10 mouse cellular contexts compared by ENCODE assay signal in the genomic region with DNA sequence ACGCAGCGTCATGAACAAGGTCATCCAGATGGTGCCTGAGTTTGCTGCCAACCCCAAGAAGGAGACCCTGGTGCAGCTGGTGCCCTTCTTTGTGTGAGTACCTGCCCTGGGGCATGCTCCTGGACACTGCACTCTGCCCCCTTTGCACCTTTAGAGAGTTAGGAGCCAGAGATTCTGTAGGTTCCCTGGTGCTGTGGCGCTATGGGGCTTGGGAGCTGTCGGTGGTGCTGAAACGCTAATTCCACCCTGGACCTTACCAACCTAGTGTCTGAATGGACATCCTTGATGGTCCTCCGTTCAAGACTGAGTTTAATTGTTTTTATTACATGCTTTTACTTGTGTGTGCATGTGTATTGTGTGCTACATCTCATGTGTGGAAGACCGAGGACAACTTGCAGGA.
DNase-seq lines count a peak whose midpoint lies in the region; ATAC-seq and TF ChIP-seq lines count a peak whose summit lies in the region.
"Had no signal": no experiment of that assay in that cellular context is flagged by ENCODE, and none has a peak within 500 bp of the region (broad histone marks: within the 10 kb centered on the region; RNA-seq: fewer than 3 reads in every experiment).

No protein-coding gene starts in this region.

- H3K9ac ChIP-seq in heart, adult 2 months (ENCODE audit: low read depth, low read length), result no peak overlapping the region

- no peak overlapping the region for H3K27ac ChIP-seq in heart, adult 2 months

- no peak for TF ChIP-seq EP300 in heart, adult 2 months (IDR thresholded peaks at IDR 0.05; ENCODE audit: insufficient read depth, low read depth, low read length)

- H3K79me2 ChIP-seq in heart, adult 2 months (replicated peaks; ENCODE audit: control insufficient read depth, insufficient read depth, low read length), result no peaks in the 10 kb centered on the region

- no peak overlapping the region for H3K4me3 ChIP-seq in heart, adult 2 months

- intact Hi-C loops in heart, postnatal 10 days (cut with DNase I), result no loop called here
- intact Hi-C loops in heart, adult 2 months (cut with DNase I), result no loop called here

- ATAC-seq in erythroblast, adult 5-6 weeks (replicated peaks; ENCODE audit: low FRiP score, poor library complexity, severe bottlenecking), result no peak

- WGBS in heart, adult 2 months, result 52% methylated on average over 7 of the region's 7 CpGs

- no peak for TF ChIP-seq POLR2A in heart, adult 2 months (IDR thresholded peaks at IDR 0.05; ENCODE audit: insufficient read depth, low read depth, low read length)

- no peak for TF ChIP-seq CTCF in heart, adult 2 months (IDR thresholded peaks at IDR 0.05)

- no peaks in the 10 kb centered on the region for H3K4me1 ChIP-seq in heart, adult 2 months (ENCODE audit: control insufficient read depth, insufficient read depth, low read length)

- DNase-seq in heart, postnatal 10 days, result peak; percentile 12 to 36
- DNase-seq in heart, adult 2 months, result no peak
- DNase-seq in 3T3-L1 (ENCODE audit: low read depth, low spot score), result peak; percentile 70
- DNase-seq in ZHBTc4 (ENCODE audit: low read depth, low spot score), result peak; percentile 53
- DNase-seq in kidney, postnatal 14 days, result peak; percentile 14
- no peak for DNase-seq in urinary bladder, adult 18-20 months (ENCODE audit: low spot score in 2 of 2)
- DNase-seq in lung, postnatal 14 days, result no peak
- DNase-seq: lung, postnatal 36 days had no signal

- H3K36me3 ChIP-seq in heart, adult 2 months (ENCODE audit: control insufficient read depth, insufficient read depth, low read length), result no peaks in the 10 kb centered on the region

- no peaks in the 10 kb centered on the region for H3K27me3 ChIP-seq in heart, adult 2 months (ENCODE audit: control insufficient read depth, insufficient read depth, low read length)
- H3K27me3 ChIP-seq: CH12.LX had no signal

Comparison
In these comparisons a context has a peak if more than half of its experiments do, and no peak if none do; other contexts are left out.
1. DNase-seq: peak in heart, postnatal 10 days (2 of 2), 3T3-L1 (single experiment), ZHBTc4 (single experiment) and kidney, postnatal 14 days (single experiment); none in heart, adult 2 months (0 of 2), urinary bladder, adult 18-20 months (0 of 2) and lung, postnatal 14 days (single experiment).